Mouse (Mus musculus) limb, embryonic 11.5 days (tissue): ENCODE results near the gene Mcm2. TPM values are rescaled to one million over a fixed set of nuclear protein-coding genes. Genes with fewer than 3 reads are reported as not detected.

Source experiments
- ATAC-seq: fragments of 200-750 bp; cut with Nextera tagmentation; 2 replicates; pipeline ENCODE4 v1.8.0; 2017; ENCODE audit warnings: low read depth; ENCODE audit not compliant: insufficient number of reproducible peaks, low FRiP score, low TSS enrichment
- DNase-seq: peaks from one replicate; pipeline ENCODE4 v3.0.0-alpha.2; 2015; ENCODE audit warnings: low spot score
- H3K27ac ChIP-seq: fragments of 300-500 bp; sonication (generic); replicated peaks from 2 replicates; pipeline ENCODE4 v1.5.1; 2014; ENCODE audit warnings: low read depth, mild to moderate bottlenecking, low read length
- H3K27me3 ChIP-seq: fragments of 300-500 bp; sonication (generic); 2 replicates; pipeline ENCODE4 v1.6.1; 2014; ENCODE audit warnings: mild to moderate bottlenecking, low read length, mixed read lengths; ENCODE audit not compliant: control insufficient read depth, insufficient read depth
- H3K36me3 ChIP-seq: fragments of 300-500 bp; sonication (generic); 2 replicates; pipeline ENCODE4 v1.6.1; 2014; ENCODE audit warnings: mild to moderate bottlenecking, low read length, moderate library complexity, mixed read lengths; ENCODE audit not compliant: control insufficient read depth, insufficient read depth
- H3K4me1 ChIP-seq: fragments of 300-500 bp; sonication (generic); 2 replicates; pipeline ENCODE4 v1.6.1; 2014; ENCODE audit warnings: low read length, mixed read lengths; ENCODE audit not compliant: control insufficient read depth, insufficient read depth
- H3K4me2 ChIP-seq: fragments of 300-500 bp; sonication (generic); 2 replicates; pipeline ENCODE4 v1.6.1; 2014; ENCODE audit warnings: low read depth, mild to moderate bottlenecking, moderate library complexity; ENCODE audit not compliant: severe bottlenecking
- H3K4me3 ChIP-seq: fragments of 300-500 bp; sonication (generic); 2 replicates; pipeline ENCODE4 v1.5.1; 2014; ENCODE audit warnings: low read depth, low read length
- H3K9ac ChIP-seq: fragments of 300-500 bp; sonication (generic); 2 replicates; pipeline ENCODE4 v1.6.1; 2014; ENCODE audit warnings: mild to moderate bottlenecking, low read length
- H3K9me3 ChIP-seq: fragments of 300-500 bp; sonication (generic); 2 replicates; pipeline ENCODE4 v1.6.1; 2016; ENCODE audit warnings: low read length; ENCODE audit not compliant: control insufficient read depth
- WGBS: fragments of 180-500 bp; shearing (Covaris S2); extraction: QIAGEN DNeasy Blood & Tissue Kit; methylation state at CpG from one replicate; pipeline ENCODE4 v1.1.7; 2014; 5-methylcytosine and 5-hydroxymethylcytosine counted together
- polyA plus RNA-seq: library from polyadenylated mRNA; unstranded; fragments of >200 nt; fragmentation: Nextera tagmentation; extraction: Ambion mirVana; gene quantifications from 2 replicates; pipeline ENCODE4 v1.2.1, GENCODE M21; 2014

Gene Mcm2
- polyA plus RNA-seq, 1 experiment from 2014 or later = 228 TPM

GRCm38 (mm10) chr6:88918802-88919201 lies 20.2 kb upstream of the Mcm2 start:
- 68% methylated on average over 8 of the region's 8 CpGs for WGBS
- ATAC-seq (no peak), DNase-seq (no peak)
- no peak overlapping the region for H3K4me3 ChIP-seq
- no peak overlapping the region for H3K27ac ChIP-seq
- H3K36me3 ChIP-seq = no peaks in the 10 kb centered on the region
- no peaks in the 10 kb centered on the region for H3K4me1 ChIP-seq
- H3K9ac ChIP-seq = no peak overlapping the region
- H3K9me3 ChIP-seq = no peaks in the 10 kb centered on the region
- H3K4me2 ChIP-seq = no peak overlapping the region
- H3K27me3 ChIP-seq = no peaks in the 10 kb centered on the region

GRCm38 (mm10) chr6:88916153-88916552 lies 17.6 kb upstream of the Mcm2 start:
- ATAC-seq (no peak), DNase-seq (no peak)
- no peak overlapping the region for H3K27ac ChIP-seq
- no peak overlapping the region for H3K4me2 ChIP-seq
- no peak overlapping the region for H3K4me3 ChIP-seq
- H3K36me3 ChIP-seq = peaks cover 5% of the 10 kb centered on the region; the same call in 1 of the 2 replicates
- H3K27me3 ChIP-seq = no peaks in the 10 kb centered on the region
- no peak overlapping the region for H3K9ac ChIP-seq
- no peaks in the 10 kb centered on the region for H3K9me3 ChIP-seq
- H3K4me1 ChIP-seq = no peaks in the 10 kb centered on the region
- 81% methylated on average over 1 of the region's 1 CpGs for WGBS

- Histone ChIP-seq H3K4me2 (no peak overlapping the region), H3K9ac (no peak overlapping the region), H3K36me3 (peaks cover 6% of the 10 kb centered on the region), H3K4me1 (no peaks in the 10 kb centered on the region), H3K27ac (no peak overlapping the region), H3K27me3 (no peaks in the 10 kb centered on the region), H3K4me3 (no peak overlapping the region), H3K9me3 (no peaks in the 10 kb centered on the region)
- ATAC-seq (no peak), DNase-seq (no peak)
- WGBS = 82% methylated on average over 4 of the region's 4 CpGs
These were observed 16.9 kb upstream of the Mcm2 start for GRCm38 (mm10) chr6:88915510-88915909.

GRCm38 (mm10) chr6:88914799-88915198 lies 16.2 kb upstream of the Mcm2 start:
- Histone ChIP-seq H3K27ac (no peak overlapping the region), H3K4me2 (no peak overlapping the region), H3K4me3 (no peak overlapping the region), H3K36me3 (peaks cover 8% of the 10 kb centered on the region), H3K9me3 (no peaks in the 10 kb centered on the region), H3K27me3 (no peaks in the 10 kb centered on the region), H3K9ac (no peak overlapping the region), H3K4me1 (no peaks in the 10 kb centered on the region)
- 84% methylated on average over 5 of the region's 5 CpGs for WGBS
- DNase-seq = no peak
- ATAC-seq = no peak

- H3K27me3 ChIP-seq = no peaks in the 10 kb centered on the region
- DNase-seq = no peak
These were observed 14.9 kb upstream of the Mcm2 start for GRCm38 (mm10) chr6:88913440-88913839.

GRCm38 (mm10) chr6:88913022-88913421 lies 14.4 kb upstream of the Mcm2 start:
- ATAC-seq = no peak
- no peak overlapping the region for H3K4me3 ChIP-seq
- WGBS = 91% methylated on average over 4 of the region's 4 CpGs

More at GRCm38 (mm10) chr6:88913440-88913839, 14.9 kb upstream of the Mcm2 start:
- ATAC-seq = no peak
- Histone ChIP-seq H3K4me2 (no peak overlapping the region), H3K36me3 (peaks cover 8% of the 10 kb centered on the region), H3K9me3 (no peaks in the 10 kb centered on the region), H3K4me1 (no peaks in the 10 kb centered on the region), H3K4me3 (no peak overlapping the region), H3K9ac (no peak overlapping the region), H3K27ac (no peak overlapping the region)

GRCm38 (mm10) chr6:88909151-88909550 lies 10.6 kb upstream of the Mcm2 start:
- Histone ChIP-seq H3K9ac (no peak overlapping the region), H3K4me3 (no peak overlapping the region), H3K4me1 (no peaks in the 10 kb centered on the region; the same call in 1 of the 2 replicates), H3K27ac (no peak overlapping the region), H3K9me3 (no peaks in the 10 kb centered on the region), H3K27me3 (no peaks in the 10 kb centered on the region), H3K36me3 (peaks cover 8% of the 10 kb centered on the region), H3K4me2 (no peak overlapping the region)
- ATAC-seq = no peak
- WGBS = 92% methylated on average over 6 of the region's 6 CpGs
- DNase-seq = no peak

More at GRCm38 (mm10) chr6:88913022-88913421, 14.4 kb upstream of the Mcm2 start:
- Histone ChIP-seq H3K27me3 (no peaks in the 10 kb centered on the region), H3K27ac (no peak overlapping the region), H3K36me3 (peaks cover 8% of the 10 kb centered on the region), H3K9ac (no peak overlapping the region), H3K9me3 (no peaks in the 10 kb centered on the region), H3K4me1 (no peaks in the 10 kb centered on the region), H3K4me2 (no peak overlapping the region)
- DNase-seq = no peak

GRCm38 (mm10) chr6:88906369-88907108 lies 8.0 kb upstream of the Mcm2 start:
- 0 out of 2 replicates have a peak, but pooled peaks have one; percentile 15 for ATAC-seq

GRCm38 (mm10) chr6:88905042-88905441 lies 6.5 kb upstream of the Mcm2 start:
- peaks cover 16% of the 10 kb centered on the region for H3K4me1 ChIP-seq
- DNase-seq (no peak), ATAC-seq (no peak)
- no peak overlapping the region for H3K27ac ChIP-seq
- no peaks in the 10 kb centered on the region for H3K27me3 ChIP-seq
- no peak overlapping the region for H3K9ac ChIP-seq
- 92% methylated on average over 7 of the region's 7 CpGs for WGBS
- no peak overlapping the region for H3K4me3 ChIP-seq
- H3K4me2 ChIP-seq = no peak overlapping the region
- no peaks in the 10 kb centered on the region for H3K36me3 ChIP-seq
- H3K9me3 ChIP-seq = no peaks in the 10 kb centered on the region

More at GRCm38 (mm10) chr6:88906369-88907108, 8.0 kb upstream of the Mcm2 start:
- no peak overlapping the region for H3K4me2 ChIP-seq
- H3K4me1 ChIP-seq = peaks cover 12% of the 10 kb centered on the region
- WGBS = 15% methylated on average over 16 of the region's 16 CpGs
- H3K27me3 ChIP-seq = no peaks in the 10 kb centered on the region
- no peaks in the 10 kb centered on the region for H3K9me3 ChIP-seq
- no peak overlapping the region for H3K9ac ChIP-seq
- no peak overlapping the region for H3K4me3 ChIP-seq
- peaks cover 3% of the 10 kb centered on the region for H3K36me3 ChIP-seq
- H3K27ac ChIP-seq = no peak overlapping the region
- peak; percentile 81 for DNase-seq
